Comparison of ENCODE assay signal across 38 mouse cellular contexts in genomic region chr1:63567031-63567430, GRCm38 (mm10). TPM values are rescaled to one million over a fixed set of nuclear protein-coding genes. Genes with fewer than 3 reads are reported as not detected.
A peak's percentile ranks its signal among the peaks of the same experiment; 100 is the strongest.
DNase-seq lines count a peak whose midpoint lies in the region; TF ChIP-seq lines count a peak whose summit lies in the region.
"Had no signal": no experiment of that assay in that cellular context is flagged by ENCODE, and none has a peak within 500 bp of the region (broad histone marks: within the 10 kb centered on the region; RNA-seq: fewer than 3 reads in every experiment).

No protein-coding gene starts in this region.

- no peak overlapping the region for H3K9ac ChIP-seq in liver, adult 2 months (ENCODE audit: low read depth, low read length)
- H3K9ac ChIP-seq: heart, embryonic 15.5 days; hindbrain, embryonic 12.5 days; intestine, embryonic 15.5 days; liver, embryonic 14.5 days; midbrain, embryonic 15.5 days; neural tube, embryonic 15.5 days had no signal

- H3K27ac ChIP-seq in liver, adult 2 months (replicated peaks; ENCODE audit: insufficient read depth, low read depth, low read length): no peak overlapping the region
- H3K27ac ChIP-seq: heart, embryonic 10.5 days; heart, embryonic 15.5 days; hindbrain, embryonic 12.5 days; hindbrain, postnatal 0 days; intestine, embryonic 15.5 days; liver, embryonic 14.5 days; midbrain, embryonic 15.5 days; neural tube, embryonic 15.5 days had no signal

- H3K4me1 ChIP-seq in liver, adult 2 months (ENCODE audit: control insufficient read depth, insufficient read depth, low read length): no peaks in the 10 kb centered on the region
- H3K4me1 ChIP-seq: heart, embryonic 10.5 days; heart, embryonic 15.5 days; hindbrain, embryonic 12.5 days; intestine, embryonic 15.5 days; neural tube, embryonic 15.5 days had no signal

- no peaks in the 10 kb centered on the region for H3K79me2 ChIP-seq in liver, adult 2 months (ENCODE audit: control insufficient read depth, insufficient read depth, low read length)

- TF ChIP-seq CTCF in liver, adult 2 months (IDR thresholded peaks at IDR 0.05; ENCODE audit: low read depth, low read length): no peak

- H3K4me3 ChIP-seq in liver, adult 2 months (ENCODE audit: insufficient read depth, low read depth, low read length): no peak overlapping the region
- H3K4me3 ChIP-seq: erythroblast, embryonic 14.5 days; heart, embryonic 10.5 days; heart, embryonic 15.5 days; hindbrain, embryonic 12.5 days; intestine, embryonic 15.5 days; midbrain, embryonic 10.5 days; midbrain, embryonic 15.5 days; neural tube, embryonic 15.5 days had no signal

- TF ChIP-seq POLR2A in liver, adult 2 months (IDR thresholded peaks at IDR 0.05; ENCODE audit: extremely low read depth, insufficient read depth, low read length): no peak

- WGBS in liver, adult 2 months: 61% methylated on average over 4 of the region's 4 CpGs

- H3K36me3 ChIP-seq in liver, adult 2 months (ENCODE audit: control insufficient read depth, insufficient read depth, low read length): no peaks in the 10 kb centered on the region
- H3K36me3 ChIP-seq: heart, embryonic 10.5 days; heart, embryonic 15.5 days; hindbrain, embryonic 12.5 days; intestine, embryonic 15.5 days; midbrain, embryonic 10.5 days; midbrain, embryonic 15.5 days had no signal

- H3K27me3 ChIP-seq in liver, adult 2 months (ENCODE audit: control insufficient read depth, insufficient read depth, low read length): no peaks in the 10 kb centered on the region
- H3K27me3 ChIP-seq: heart, embryonic 15.5 days; hindbrain, embryonic 12.5 days; intestine, embryonic 15.5 days; midbrain, embryonic 15.5 days; neural tube, embryonic 15.5 days had no signal

- DNase-seq in adrenal gland, adult 2 months: peak; percentile 13
- no peak for DNase-seq in adrenal gland, postnatal 25 days
- peak; percentile 17 for DNase-seq in liver, adult 2 months (ENCODE audit: extremely low read depth, low read depth, low spot score)
- DNase-seq in liver: no peak
- peak; percentile 11 for DNase-seq in adipocyte (ENCODE audit: low spot score)
- DNase-seq in ovary, postnatal 10 days (ENCODE audit: low spot score): no peak
- DNase-seq in spleen, adult 12 weeks (ENCODE audit: low spot score): no peak
- DNase-seq: adrenal gland, postnatal 36 days; gastrocnemius, postnatal 10 days; kidney, adult 2 months; kidney, postnatal 4 days; layer of hippocampus, postnatal 36 days; lung, adult 2 months; right cerebral cortex, adult 18-20 months; thymus, postnatal 14 days had no signal

RNA-seq across cellular contexts. Expression of gene Gm39653, which starts 48.7 kb away (rescaled TPM):
- total RNA-seq in adrenal gland, adult 2 months (2021): not detected
- not detected in 2 replicates for polyA plus RNA-seq in adrenal gland, adult 2 months (2012; rRNA removed)
- total RNA-seq in adrenal gland, postnatal 25 days (2021): not detected in 2 replicates
- not detected in 2 replicates for total RNA-seq in liver, adult 2 months (2014; rRNA removed)
- not detected in 2 replicates for polyA plus RNA-seq in liver, adult 2 months (2012; rRNA removed)
- total RNA-seq: adrenal gland, postnatal 36 days; gastrocnemius, postnatal 10 days; heart, postnatal 25 days; hindbrain, postnatal 0 days; layer of hippocampus, postnatal 36 days; left cerebral cortex, postnatal 4 days; megakaryocyte progenitor cell, adult 5-6 weeks had no signal
- polyA plus RNA-seq: CD4-positive, CD25-positive, alpha-beta regulatory T cell, adult 4 months; embryonic facial prominence, embryonic 14.5 days; erythroblast, embryonic 14.5 days; forebrain, embryonic 11.5 days; forebrain, embryonic 16.5 days; gonadal fat pad, adult 2 months; heart, embryonic 10.5 days; heart, embryonic 15.5 days; hindbrain, embryonic 12.5 days; hindbrain, postnatal 0 days; intestine, embryonic 15.5 days; kidney, adult 2 months; kidney, embryonic 16.5 days; limb, embryonic 14.5 days; liver, embryonic 14.5 days; lung, adult 2 months; midbrain, embryonic 10.5 days; midbrain, embryonic 15.5 days; Patski; testis, adult 2 months; urinary bladder, adult 2 months had no signal

Comparison
In these comparisons a context has a peak if more than half of its experiments do, and no peak if none do; other contexts are left out.
1. DNase-seq: peak in adrenal gland, adult 2 months (single experiment), liver, adult 2 months (single experiment) and adipocyte (single experiment); none in adrenal gland, postnatal 25 days (single experiment), liver (single experiment), ovary, postnatal 10 days (single experiment) and spleen, adult 12 weeks (single experiment).